In genomic region chr17:45981841-45982240, GRCm38 (mm10) we compare ENCODE assay signal across 18 mouse cellular contexts.
"Had no signal": no experiment of that assay in that cellular context is flagged by ENCODE, and none has a peak within 500 bp of the region (broad histone marks: within the 10 kb centered on the region; RNA-seq: fewer than 3 reads in every experiment).

No protein-coding gene starts in this region.

- H3K9ac ChIP-seq: limb, embryonic 12.5 days; liver, embryonic 13.5 days; liver, postnatal 0 days; lung, embryonic 15.5 days; midbrain, embryonic 13.5 days; neural tube, embryonic 12.5 days had no signal

- H3K27me3 ChIP-seq: limb, embryonic 12.5 days; liver, embryonic 13.5 days; lung, embryonic 15.5 days; midbrain, embryonic 13.5 days; neural tube, embryonic 12.5 days had no signal

- ATAC-seq: liver, postnatal 0 days; midbrain, embryonic 13.5 days had no signal

- H3K36me3 ChIP-seq: limb, embryonic 12.5 days; liver, embryonic 13.5 days; lung, embryonic 15.5 days; midbrain, embryonic 13.5 days; neural tube, embryonic 12.5 days had no signal

- H3K4me3 ChIP-seq: left cerebral cortex, adult 2 months; limb, embryonic 12.5 days; liver, embryonic 13.5 days; lung, embryonic 15.5 days; midbrain, embryonic 13.5 days; neural tube, embryonic 12.5 days had no signal

- H3K4me2 ChIP-seq: limb, embryonic 12.5 days; liver, embryonic 13.5 days; lung, embryonic 15.5 days; midbrain, embryonic 13.5 days; neural tube, embryonic 12.5 days had no signal

- DNase-seq: kidney, adult 8-10 months; kidney, postnatal 25 days; liver; liver, embryonic 13.5 days; liver, postnatal 0 days; lung, postnatal 14 days; retina, postnatal 1 day; right cerebral cortex, postnatal 4 days; spleen, adult 18-20 months; thymus, adult 18-20 months; thymus, postnatal 14 days had no signal

- H3K27ac ChIP-seq: left cerebral cortex, adult 2 months; limb, embryonic 12.5 days; liver, embryonic 13.5 days; lung, embryonic 15.5 days; macrophage; midbrain, embryonic 13.5 days; neural tube, embryonic 12.5 days had no signal

- H3K4me1 ChIP-seq: limb, embryonic 12.5 days; midbrain, embryonic 13.5 days; neural tube, embryonic 12.5 days had no signal

- H3K9me3 ChIP-seq: limb, embryonic 12.5 days; liver, embryonic 13.5 days; lung, embryonic 15.5 days; megakaryocyte, embryonic 14.5 days; midbrain, embryonic 13.5 days; neural tube, embryonic 12.5 days had no signal
